Mouse (Mus musculus) large intestine, adult 2 months (tissue): ENCODE measurements around the gene Kcnc3. TPM values are rescaled to one million over a fixed set of nuclear protein-coding genes. Genes with fewer than 3 reads are reported as not detected.

Experiments used
- DNase-seq: peaks from one replicate; pipeline ENCODE4 v3.0.0-alpha.2; 2012; ENCODE audit warnings: low read depth, low spot score
- WGBS: fragments of 180-500 bp; shearing (Covaris S2); methylation state at CpG from one replicate; pipeline ENCODE4 v1.1.7; 2018; 5-methylcytosine and 5-hydroxymethylcytosine counted together
- polyA plus RNA-seq: library from polyadenylated mRNA; depleted of rRNA; stranded (reverse); fragments of >200 nt; gene quantifications from 2 replicates; pipeline ENCODE4 v1.2.3, GENCODE M21; 2012

Gene Kcnc3
- polyA plus RNA-seq, 1 experiment, result 0.95 TPM

- DNase-seq, result no peak
- WGBS, result 68% methylated on average over 6 of the region's 6 CpGs
These were observed 25.1 kb upstream of the Kcnc3 start for GRCm38 (mm10) chr7:44565414-44565813.

GRCm38 (mm10) chr7:44568803-44569202 is 21.7 kb upstream of the Kcnc3 start:
- no peak for DNase-seq
- 29% methylated on average over 9 of the region's 9 CpGs for WGBS

GRCm38 (mm10) chr7:44570989-44571388 is 19.5 kb upstream of the Kcnc3 start:
- WGBS, result 72% methylated on average over 6 of the region's 6 CpGs
- no peak for DNase-seq

- WGBS, result 68% methylated on average over 4 of the region's 4 CpGs
- no peak for DNase-seq
These were observed 18.7 kb upstream of the Kcnc3 start for GRCm38 (mm10) chr7:44571811-44572210.

GRCm38 (mm10) chr7:44572213-44572701 is 18.2 kb upstream of the Kcnc3 start, which contains the start of gene Napsa:
Gene Napsa (plus strand): TSS chr7:44572380.
- no peak for DNase-seq
- 15% methylated on average over 7 of the region's 7 CpGs for WGBS

GRCm38 (mm10) chr7:44572956-44573484 is 17.4 kb upstream of the Kcnc3 start:
- WGBS, result 69% methylated on average over 5 of the region's 5 CpGs
- no peak for DNase-seq

- 25% methylated on average over 5 of the region's 5 CpGs for WGBS
- no peak for DNase-seq
These were observed 14.1 kb upstream of the Kcnc3 start for GRCm38 (mm10) chr7:44576333-44576844.

- WGBS, result 76% methylated on average over 6 of the region's 6 CpGs
- no peak for DNase-seq
These were observed 8.8 kb upstream of the Kcnc3 start for GRCm38 (mm10) chr7:44581637-44582036.

GRCm38 (mm10) chr7:44582709-44583108 is 7.8 kb upstream of the Kcnc3 start:
- DNase-seq, result no peak
- WGBS, result 69% methylated on average over 5 of the region's 5 CpGs

- no peak for DNase-seq
- 77% methylated on average over 1 of the region's 1 CpGs for WGBS
These were observed 7.3 kb upstream of the Kcnc3 start for GRCm38 (mm10) chr7:44583146-44583545.

- WGBS, result 49% methylated on average over 4 of the region's 4 CpGs
These were observed 6.1 kb upstream of the Kcnc3 start for GRCm38 (mm10) chr7:44584265-44584804.

GRCm38 (mm10) chr7:44584921-44585320 is 5.5 kb upstream of the Kcnc3 start:
- no peak for DNase-seq
- WGBS, result 87% methylated on average over 6 of the region's 6 CpGs

More at GRCm38 (mm10) chr7:44584265-44584804, 6.1 kb upstream of the Kcnc3 start:
- DNase-seq, result no peak

- 91% methylated on average over 6 of the region's 6 CpGs for WGBS
- DNase-seq, result no peak
These were observed 4.9 kb upstream of the Kcnc3 start for GRCm38 (mm10) chr7:44585606-44586005.

GRCm38 (mm10) chr7:44586518-44586917 is 3.9 kb upstream of the Kcnc3 start:
- 27% methylated on average over 19 of the region's 19 CpGs for WGBS

GRCm38 (mm10) chr7:44586930-44587329 is 3.5 kb upstream of the Kcnc3 start:
- DNase-seq, result no peak
- WGBS, result 4% methylated on average over 18 of the region's 18 CpGs

More at GRCm38 (mm10) chr7:44586518-44586917, 3.9 kb upstream of the Kcnc3 start:
- no peak for DNase-seq

- 42% methylated on average over 6 of the region's 6 CpGs for WGBS
- DNase-seq, result no peak
These were observed 2.8 kb upstream of the Kcnc3 start for GRCm38 (mm10) chr7:44587676-44588075.

GRCm38 (mm10) chr7:44588338-44588737 is 2.1 kb upstream of the Kcnc3 start:
- DNase-seq, result no peak
- 7% methylated on average over 12 of the region's 12 CpGs for WGBS

- peak; percentile 39 for DNase-seq
- under 1% methylated on average over 33 of the region's 33 CpGs for WGBS
These were observed 1.3 kb upstream of the Kcnc3 start for GRCm38 (mm10) chr7:44589149-44589548.

GRCm38 (mm10) chr7:44589946-44590345 is 518 bp upstream of the Kcnc3 start:
- DNase-seq, result no peak
- 15% methylated on average over 13 of the region's 13 CpGs for WGBS

- no peak for DNase-seq
- 2% methylated on average over 59 of the region's 60 CpGs for WGBS
These were observed 1.1 kb downstream of the Kcnc3 start for GRCm38 (mm10) chr7:44591348-44592116.

- WGBS, result 10% methylated on average over 15 of the region's 15 CpGs
These were observed 2.6 kb downstream of the Kcnc3 start for GRCm38 (mm10) chr7:44593051-44593450.

More at GRCm38 (mm10) chr7:44593051-44593450, 2.6 kb downstream of the Kcnc3 start:
- no peak for DNase-seq
